Mouse (Mus musculus) heart, adult 2 months (tissue): ENCODE measurements at regions not wholly inside any gene's neighbourhood (a gene's known extent, or its start where the extent isn't known, plus 50 kb on each side); places are given as distances from the start of the nearest gene placed in this dataset.

Experiments
- DNase-seq, 2 experiments: peaks; one replicate each; pipeline ENCODE4 v3.0.0; 2021
- H3K27ac ChIP-seq: fragments of 200-600 bp; 2 replicates; pipeline ENCODE4 v1.8.1; 2022
- H3K27me3 ChIP-seq: fragments of 200-500 bp; 2 replicates; pipeline ENCODE4 v1.6.1; 2012; ENCODE audit warnings: mild to moderate bottlenecking, low read length, inconsistent platforms, mixed read lengths; ENCODE audit not compliant: control insufficient read depth, insufficient read depth
- H3K36me3 ChIP-seq: fragments of 200-500 bp; 2 replicates; pipeline ENCODE4 v1.6.1; 2012; ENCODE audit warnings: low read length, inconsistent platforms; ENCODE audit not compliant: control insufficient read depth, insufficient read depth
- H3K4me1 ChIP-seq: fragments of 200-500 bp; 2 replicates; pipeline ENCODE4 v1.6.1; 2011; ENCODE audit warnings: low read length; ENCODE audit not compliant: control insufficient read depth, insufficient read depth
- H3K4me3 ChIP-seq: fragments of 200-600 bp; 2 replicates; pipeline ENCODE4 v1.8.1; 2022
- H3K79me2 ChIP-seq: fragments of 200-500 bp; replicated peaks from 2 replicates; pipeline ENCODE4 v1.6.1; 2012; ENCODE audit warnings: mild to moderate bottlenecking, inconsistent platforms, low read length, moderate library complexity, mixed read lengths; ENCODE audit not compliant: control insufficient read depth, insufficient read depth
- H3K9ac ChIP-seq: fragments of 200-500 bp; 2 replicates; pipeline ENCODE4 v1.6.1; 2012; ENCODE audit warnings: low read depth, mild to moderate bottlenecking, control low read depth, inconsistent platforms, low read length, mixed read lengths
- CTCF ChIP-seq: fragments of 200-600 bp; IDR thresholded peaks from 2 replicates; pipeline ENCODE4 v1.8.1; 2022; ENCODE audit warnings: antibody characterized with exemption, mild to moderate bottlenecking, moderate library complexity
- EP300 ChIP-seq: fragments of 200-500 bp; IDR thresholded peaks from 2 replicates; pipeline ENCODE4 v1.6.1; 2011; ENCODE audit warnings: low read depth, low read length, control low read depth; ENCODE audit not compliant: insufficient read depth
- POLR2A ChIP-seq: fragments of 200-500 bp; IDR thresholded peaks from 2 replicates; pipeline ENCODE4 v1.6.1; 2011; ENCODE audit warnings: mild to moderate bottlenecking, low read depth, low read length, control low read depth; ENCODE audit not compliant: insufficient read depth
- WGBS: fragments of 180-500 bp; shearing (Covaris S2); methylation state at CpG from one replicate; pipeline ENCODE4 v1.1.7; 2018; 5-methylcytosine and 5-hydroxymethylcytosine counted together
- intact Hi-C: fragments of 180-260 bp; cut with DNase I; formaldehyde crosslinking; loops from one replicate; pipeline ENCODE4 v1.15.1; 2025

GRCm38 (mm10) chr9:52591188-52591587 lies 88.4 kb downstream of the AI593442 start:
- intact Hi-C loops: no loop called here
- no peaks in the 10 kb centered on the region for H3K4me1 ChIP-seq
- no peak for DNase-seq
- no peak overlapping the region for H3K27ac ChIP-seq
- no peaks in the 10 kb centered on the region for H3K27me3 ChIP-seq
- no peaks in the 10 kb centered on the region for H3K79me2 ChIP-seq
- WGBS: 54% methylated on average over 3 of the region's 3 CpGs
- no peak overlapping the region for H3K4me3 ChIP-seq
- no peaks in the 10 kb centered on the region for H3K36me3 ChIP-seq
- no peak for TF ChIP-seq CTCF
- TF ChIP-seq EP300: no peak
- no peak for TF ChIP-seq POLR2A
- H3K9ac ChIP-seq: no peak overlapping the region

DNA sequence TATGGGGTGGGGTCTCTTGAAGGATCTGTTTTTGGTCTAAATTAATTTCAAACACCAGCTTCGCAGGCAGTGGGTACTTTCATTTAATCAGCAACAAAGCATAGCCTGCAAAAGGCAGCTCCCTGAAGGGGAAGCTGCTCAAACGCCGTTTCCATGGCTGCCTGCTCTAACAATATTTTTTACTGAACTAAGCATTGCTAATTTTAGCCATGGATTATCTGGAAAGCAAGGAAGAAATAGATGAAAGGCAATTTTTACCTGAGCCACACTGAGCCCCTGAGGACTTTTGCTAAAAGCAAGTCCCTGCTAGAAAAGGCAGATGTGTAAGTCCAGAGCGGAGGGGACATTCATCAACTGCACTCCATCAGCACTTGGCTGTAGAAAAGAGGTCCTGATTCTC lies 105.5 kb downstream of the AI593442 start:
- no peak overlapping the region for H3K27ac ChIP-seq
- intact Hi-C loops: no loop called here
- no peaks in the 10 kb centered on the region for H3K79me2 ChIP-seq
- no peaks in the 10 kb centered on the region for H3K4me1 ChIP-seq
- WGBS: 65% methylated on average over 4 of the region's 4 CpGs
- TF ChIP-seq CTCF (no peak), EP300 (no peak)
- no peak for DNase-seq
- no peak overlapping the region for H3K9ac ChIP-seq
- H3K36me3 ChIP-seq: no peaks in the 10 kb centered on the region; the same call in 1 of the 2 replicates
- no peaks in the 10 kb centered on the region for H3K27me3 ChIP-seq
- no peak overlapping the region for H3K4me3 ChIP-seq

- no peak overlapping the region for H3K27ac ChIP-seq
- H3K27me3 ChIP-seq: no peaks in the 10 kb centered on the region
- no peaks in the 10 kb centered on the region for H3K79me2 ChIP-seq
- TF ChIP-seq POLR2A (no peak), EP300 (no peak)
- intact Hi-C loops: no loop called here
- no peaks in the 10 kb centered on the region for H3K4me1 ChIP-seq
- WGBS: 37% methylated on average over 2 of the region's 2 CpGs
- no peak for DNase-seq
- H3K9ac ChIP-seq: no peak overlapping the region
- H3K36me3 ChIP-seq: no peaks in the 10 kb centered on the region
- H3K4me3 ChIP-seq: no peak overlapping the region
Observed at GRCm38 (mm10) chr9:52551577-52552281, 127.9 kb downstream of the AI593442 start.

GRCm38 (mm10) chr9:52546071-52546470 lies 133.5 kb downstream of the AI593442 start:
- Histone ChIP-seq H3K79me2 (no peaks in the 10 kb centered on the region), H3K36me3 (no peaks in the 10 kb centered on the region), H3K27me3 (no peaks in the 10 kb centered on the region), H3K9ac (no peak overlapping the region), H3K4me1 (no peaks in the 10 kb centered on the region), H3K27ac (no peak overlapping the region), H3K4me3 (no peak overlapping the region)
- no peak for DNase-seq
- 68% methylated on average over 2 of the region's 2 CpGs for WGBS
- intact Hi-C loops: no loop called here
- TF ChIP-seq POLR2A: no peak
- TF ChIP-seq EP300: no peak
- TF ChIP-seq CTCF: no peak

- intact Hi-C loops: no loop called here
- DNase-seq: no peak
- H3K27ac ChIP-seq: no peak overlapping the region
- H3K4me1 ChIP-seq: no peaks in the 10 kb centered on the region
- no peaks in the 10 kb centered on the region for H3K27me3 ChIP-seq
- H3K9ac ChIP-seq: no peak overlapping the region
- H3K79me2 ChIP-seq: no peaks in the 10 kb centered on the region
- no peak for TF ChIP-seq POLR2A
- no peak for TF ChIP-seq EP300
- no peak for TF ChIP-seq CTCF
- H3K4me3 ChIP-seq: no peak overlapping the region
- no peaks in the 10 kb centered on the region for H3K36me3 ChIP-seq
- WGBS: 65% methylated on average over 3 of the region's 3 CpGs
Observed at GRCm38 (mm10) chr9:52539086-52539485, 140.5 kb downstream of the AI593442 start.

DNA sequence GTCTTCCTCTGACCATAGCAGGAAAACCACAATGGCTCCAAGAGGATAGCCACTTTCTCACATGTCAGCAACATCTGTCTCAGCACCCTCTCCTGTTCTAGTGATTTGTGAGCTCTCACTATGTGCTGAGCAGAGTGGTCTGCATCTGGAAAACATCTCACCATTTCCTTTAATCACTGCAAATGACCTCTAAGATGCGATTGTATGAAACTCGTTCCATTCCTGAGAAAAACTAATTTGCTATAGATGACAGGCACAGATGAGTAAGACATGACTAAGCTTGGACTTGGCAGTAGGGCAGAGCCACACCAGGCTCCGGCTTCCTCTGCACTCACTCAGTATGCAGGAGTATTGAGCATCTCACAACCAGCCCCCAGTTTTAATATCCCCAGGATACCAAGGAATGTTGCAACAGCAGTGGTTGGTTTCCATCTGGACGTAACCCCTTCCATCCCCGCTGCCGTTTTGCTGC lies 150.1 kb downstream of the AI593442 start:
- intact Hi-C loops: no loop called here
- 78% methylated on average over 6 of the region's 6 CpGs for WGBS

More for the DNA sequence above, 150.1 kb downstream of the AI593442 start:
- Histone ChIP-seq H3K36me3 (no peaks in the 10 kb centered on the region), H3K9ac (no peak overlapping the region), H3K27ac (no peak overlapping the region), H3K79me2 (no peaks in the 10 kb centered on the region), H3K4me1 (no peaks in the 10 kb centered on the region), H3K4me3 (no peak overlapping the region), H3K27me3 (no peaks in the 10 kb centered on the region)
- DNase-seq: no peak
- TF ChIP-seq CTCF (no peak), POLR2A (no peak), EP300 (no peak)
